Mouse (Mus musculus): Measurements from ENCODE around the gene Bbs10.

Bbs10 gene

DNA sequence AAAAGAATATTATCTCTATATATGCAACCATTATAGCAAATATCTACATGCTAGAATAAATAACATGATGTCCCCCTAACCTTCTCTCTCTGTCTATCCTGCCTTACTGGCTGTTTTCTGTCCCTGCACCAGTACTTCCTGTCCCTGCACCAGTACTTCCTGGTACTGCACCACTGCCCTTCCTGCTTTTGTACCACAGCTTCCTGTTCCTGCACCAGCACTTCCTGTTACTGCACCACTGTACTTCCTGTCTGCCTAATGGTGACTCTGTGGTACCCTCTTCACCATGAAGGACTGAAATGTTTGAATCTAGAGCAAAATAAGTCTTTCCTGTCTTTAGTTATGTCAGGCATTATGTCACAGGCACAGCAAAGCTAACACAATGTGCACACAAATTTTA is 22.1 kb downstream of the Bbs10 start:
- peak; percentile 42 for DNase-seq (ENCODE audit: low read depth, low spot score)

- no peak for DNase-seq (ENCODE audit: low read depth, low spot score)
These were observed 29.5 kb downstream of the Bbs10 start for GRCm38 (mm10) chr10:111327957-111328356.

DNA sequence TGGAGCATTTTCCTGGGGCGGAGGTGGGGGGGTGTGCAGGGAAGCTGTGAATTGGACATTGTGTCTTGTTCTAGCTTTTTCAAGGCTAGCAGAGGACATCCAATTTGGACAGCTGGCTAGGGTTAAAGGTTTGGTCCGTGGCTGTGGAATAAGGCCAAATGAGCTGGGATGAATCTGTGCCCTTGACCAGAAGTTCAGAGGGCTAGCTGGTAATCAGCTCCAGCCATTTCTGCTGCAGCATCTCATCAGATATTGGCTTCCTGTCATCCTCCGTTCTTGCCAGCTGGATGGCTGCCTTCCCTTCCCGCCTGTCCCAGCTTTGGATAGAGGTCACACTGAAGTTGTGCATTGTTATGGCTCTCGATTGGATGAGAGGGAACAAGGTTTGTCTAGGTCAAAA is 30.8 kb downstream of the Bbs10 start:
- DNase-seq (ENCODE audit: low read depth, low spot score) = no peak

- no peak for DNase-seq (ENCODE audit: low read depth, low spot score)
These were observed 36.4 kb downstream of the Bbs10 start for GRCm38 (mm10) chr10:111334902-111335301.

DNA sequence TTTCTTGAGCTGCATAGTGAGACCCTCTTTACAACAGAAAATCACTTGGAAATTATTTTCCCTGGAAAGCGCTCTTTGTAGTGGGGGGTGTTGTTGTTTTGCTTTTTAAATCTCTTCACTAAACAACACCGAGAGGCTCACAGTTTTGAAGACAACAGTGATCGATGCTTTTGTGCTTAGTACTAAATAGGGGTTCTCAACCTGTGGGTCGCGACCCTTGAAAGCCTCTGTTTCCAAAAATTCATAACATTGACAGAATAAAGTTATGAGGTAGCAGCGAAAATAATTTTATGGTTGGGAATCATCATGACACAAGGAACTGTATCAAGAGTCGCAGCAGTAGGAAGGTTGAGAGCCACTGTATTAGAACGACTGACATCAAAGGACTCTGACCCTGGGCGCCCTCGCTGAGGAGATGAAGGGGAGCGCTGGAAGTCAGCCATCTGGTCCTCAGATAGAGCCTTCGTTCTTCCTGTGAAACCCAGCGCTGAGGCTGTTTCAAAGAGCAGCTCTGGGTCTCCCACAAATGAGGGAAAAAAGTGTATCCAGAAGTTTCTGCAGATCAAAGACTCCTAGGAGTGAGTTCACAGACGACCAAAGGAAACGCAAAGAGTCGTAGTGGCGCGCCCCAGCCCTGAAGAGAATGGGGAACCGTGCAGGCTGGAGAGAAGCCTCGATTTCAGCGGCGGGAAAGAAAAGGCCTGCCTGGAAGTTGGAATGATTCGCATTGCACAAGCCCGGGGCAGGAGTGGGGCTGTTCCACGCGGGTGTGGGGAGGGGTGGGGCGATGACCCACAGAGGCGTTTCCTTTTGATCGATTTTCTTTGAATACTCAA is 37.3 kb downstream of the Bbs10 start:
- DNase-seq (ENCODE audit: low read depth, low spot score) = no peak

DNA sequence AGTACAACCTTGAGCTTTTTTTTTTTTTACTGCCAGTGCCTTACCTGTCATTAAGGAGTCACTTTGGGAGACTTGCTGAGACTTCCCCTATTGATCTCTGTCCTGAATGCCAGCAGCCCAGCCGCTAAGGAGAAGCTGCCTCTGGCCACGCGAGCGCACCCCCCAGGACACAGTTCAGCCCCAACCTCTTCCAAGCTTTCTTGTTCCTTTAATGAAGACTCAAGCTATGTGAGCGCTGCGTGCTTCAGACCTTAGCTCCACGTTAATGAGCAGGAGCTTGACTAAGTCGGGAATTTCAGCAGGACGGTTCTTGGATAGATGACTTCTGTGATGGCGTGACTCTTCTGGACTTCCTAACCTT is 37.9 kb downstream of the Bbs10 start:
- DNase-seq (ENCODE audit: low read depth, low spot score) = no peak

- no peak for DNase-seq (ENCODE audit: low read depth, low spot score)
These were observed 40.8 kb downstream of the Bbs10 start for GRCm38 (mm10) chr10:111339296-111339695.

DNA sequence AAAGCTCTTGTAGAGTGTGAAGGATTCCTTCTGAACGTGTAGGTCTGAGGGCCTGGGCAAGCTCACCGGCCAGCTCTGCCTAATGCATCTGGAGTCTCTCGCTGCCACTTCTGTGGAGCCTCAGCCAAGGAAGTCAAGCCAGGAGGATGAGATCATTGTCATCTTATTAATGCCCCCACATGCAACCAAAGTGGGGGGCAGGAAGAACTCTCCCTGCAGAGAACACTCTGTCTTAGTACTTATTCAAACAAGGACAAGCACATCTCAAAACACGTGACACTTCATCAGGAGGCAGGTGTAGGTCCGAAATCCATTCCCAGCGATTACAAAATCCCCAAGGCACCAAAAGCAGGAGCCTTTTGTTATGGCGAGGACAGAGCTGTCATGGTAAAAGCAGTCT is 43.3 kb downstream of the Bbs10 start:
- DNase-seq (ENCODE audit: low read depth, low spot score) = no peak

DNA sequence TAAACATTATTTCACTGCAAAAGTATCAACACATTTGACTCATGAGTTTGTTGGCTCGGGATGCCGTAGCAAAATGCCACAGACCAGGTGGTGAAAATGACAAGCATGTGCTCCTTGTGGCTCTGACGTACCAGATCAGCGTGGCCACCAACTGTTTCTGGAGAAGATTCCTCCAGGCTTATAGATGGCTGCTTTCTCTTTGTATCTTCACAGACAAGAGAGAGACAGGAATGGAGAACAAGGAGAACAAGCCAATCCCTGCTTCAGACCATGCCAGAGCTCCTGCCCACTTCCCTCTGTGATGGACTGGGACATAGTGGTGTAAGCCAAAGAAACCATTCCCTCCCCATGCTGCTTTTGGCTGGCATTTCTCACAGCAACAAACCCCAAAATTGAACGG is 45.1 kb downstream of the Bbs10 start:
- DNase-seq (ENCODE audit: low read depth, low spot score) = no peak

GRCm38 (mm10) chr10:111348263-111348662 is 49.8 kb downstream of the Bbs10 start:
- no peak for DNase-seq (ENCODE audit: low read depth, low spot score)
